Mouse (Mus musculus) forebrain, embryonic 15.5 days (tissue): Measurements from ENCODE around the gene Sergef. TPM values are rescaled to one million over a fixed set of nuclear protein-coding genes. Genes with fewer than 3 reads are reported as not detected.
A peak's percentile ranks its signal among the peaks of the same experiment; 100 is the strongest.
"Not testable (repeated sequence)": the region's sequence is repeated elsewhere in the genome, so short reads cannot be mapped to it uniquely, and the experiment has no call there.

Source experiments
- ATAC-seq: fragments of 200-750 bp; cut with Nextera tagmentation; replicated peaks from 2 replicates; pipeline ENCODE4 v1.8.0; 2017; ENCODE audit warnings: mild to moderate bottlenecking, moderate TSS enrichment, moderate library complexity
- H3K27ac ChIP-seq: fragments of 300-500 bp; sonication (generic); replicated peaks from 2 replicates; pipeline ENCODE4 v1.5.1; 2015; ENCODE audit warnings: mild to moderate bottlenecking, inconsistent platforms
- H3K27me3 ChIP-seq: fragments of 300-500 bp; sonication (generic); 2 replicates; pipeline ENCODE4 v1.6.1; 2015; ENCODE audit warnings: inconsistent platforms
- H3K36me3 ChIP-seq: fragments of 300-500 bp; sonication (generic); 2 replicates; pipeline ENCODE4 v1.6.1; 2015; ENCODE audit warnings: mild to moderate bottlenecking, inconsistent platforms
- H3K4me1 ChIP-seq: fragments of 300-500 bp; sonication (generic); 2 replicates; pipeline ENCODE4 v1.6.1; 2015; ENCODE audit warnings: inconsistent platforms
- H3K4me2 ChIP-seq: fragments of 300-500 bp; sonication (generic); replicated peaks from 2 replicates; pipeline ENCODE4 v1.6.1; 2015; ENCODE audit warnings: mild to moderate bottlenecking, inconsistent platforms
- H3K4me3 ChIP-seq: fragments of 300-500 bp; sonication (generic); 2 replicates; pipeline ENCODE4 v1.5.1; 2015; ENCODE audit warnings: mild to moderate bottlenecking, inconsistent platforms
- H3K9ac ChIP-seq: fragments of 300-500 bp; sonication (generic); replicated peaks from 2 replicates; pipeline ENCODE4 v1.6.1; 2015; ENCODE audit warnings: mild to moderate bottlenecking, inconsistent platforms
- H3K9me3 ChIP-seq: fragments of 300-500 bp; sonication (generic); 2 replicates; pipeline ENCODE4 v1.6.1; 2016; ENCODE audit warnings: inconsistent platforms
- WGBS: fragments of 180-500 bp; shearing (Covaris S2); methylation state at CpG from one replicate; pipeline ENCODE4 v1.1.7; 2015; ENCODE audit warnings: mixed read lengths; 5-methylcytosine and 5-hydroxymethylcytosine counted together
- polyA plus RNA-seq: library from polyadenylated mRNA; unstranded; fragments of >200 nt; fragmentation: Nextera tagmentation; extraction: Ambion mirVana; gene quantifications from 2 replicates; pipeline ENCODE4 v1.2.1, GENCODE M21; 2015

Sergef gene
- polyA plus RNA-seq, 1 experiment from 2014 or later = 29.4 TPM

DNA sequence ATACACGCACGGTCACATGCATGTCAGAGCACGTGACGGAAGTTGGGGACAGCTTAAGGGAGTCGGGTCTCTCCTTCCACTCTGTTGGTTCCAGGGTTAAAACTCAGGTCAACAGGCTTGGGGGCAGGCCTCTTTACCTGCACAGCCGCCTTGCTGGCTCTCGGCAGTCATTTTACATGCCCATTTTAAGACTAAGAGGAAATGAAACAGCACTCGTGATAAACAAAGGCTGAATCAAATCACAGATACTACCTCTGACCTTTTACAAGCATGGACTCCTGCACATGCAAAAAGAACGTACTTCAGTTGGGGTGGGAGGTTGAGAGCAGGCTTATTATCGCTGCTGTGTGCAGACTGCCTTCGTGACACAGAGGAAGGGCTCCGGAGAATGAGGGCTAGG is 50.4 kb downstream of the Sergef start:
- Histone ChIP-seq H3K4me3 (no peak overlapping the region), H3K36me3 (no peaks in the 10 kb centered on the region), H3K27me3 (no peaks in the 10 kb centered on the region), H3K9ac (no peak overlapping the region), H3K4me1 (0 out of 2 replicates have a peak, but pooled peaks cover 3% of the 10 kb centered on the region), H3K9me3 (no peaks in the 10 kb centered on the region), H3K4me2 (no peak overlapping the region), H3K27ac (no peak overlapping the region)
- no peak for ATAC-seq
- WGBS = 89% methylated on average over 12 of the region's 12 CpGs

DNA sequence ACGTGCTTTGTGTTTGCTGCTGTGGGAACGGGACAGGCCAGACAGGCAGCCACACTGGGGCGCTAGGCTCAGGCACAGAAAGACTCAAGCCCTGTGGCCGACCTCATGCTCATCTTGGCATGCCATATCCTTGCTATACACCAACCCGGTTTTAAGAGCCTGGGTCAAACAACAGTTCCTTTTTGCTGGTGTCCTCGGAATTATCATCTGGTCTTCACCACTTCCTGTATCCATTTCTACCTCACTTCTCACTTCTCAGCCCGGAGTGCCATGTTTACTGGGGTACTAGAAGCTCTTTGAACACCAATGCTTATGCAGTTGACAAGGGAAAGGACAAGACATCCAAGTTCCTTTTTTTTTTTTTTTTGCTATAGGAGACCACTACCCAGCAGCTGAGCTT is 51.6 kb downstream of the Sergef start:
- Histone ChIP-seq H3K36me3 (no peaks in the 10 kb centered on the region), H3K4me3 (no peak overlapping the region), H3K9ac (no peak overlapping the region), H3K27ac (no peak overlapping the region), H3K27me3 (no peaks in the 10 kb centered on the region), H3K4me1 (0 out of 2 replicates have a peak, but pooled peaks cover 3% of the 10 kb centered on the region), H3K4me2 (no peak overlapping the region), H3K9me3 (no peaks in the 10 kb centered on the region)
- no peak for ATAC-seq
- WGBS = 67% methylated on average over 7 of the region's 7 CpGs

DNA sequence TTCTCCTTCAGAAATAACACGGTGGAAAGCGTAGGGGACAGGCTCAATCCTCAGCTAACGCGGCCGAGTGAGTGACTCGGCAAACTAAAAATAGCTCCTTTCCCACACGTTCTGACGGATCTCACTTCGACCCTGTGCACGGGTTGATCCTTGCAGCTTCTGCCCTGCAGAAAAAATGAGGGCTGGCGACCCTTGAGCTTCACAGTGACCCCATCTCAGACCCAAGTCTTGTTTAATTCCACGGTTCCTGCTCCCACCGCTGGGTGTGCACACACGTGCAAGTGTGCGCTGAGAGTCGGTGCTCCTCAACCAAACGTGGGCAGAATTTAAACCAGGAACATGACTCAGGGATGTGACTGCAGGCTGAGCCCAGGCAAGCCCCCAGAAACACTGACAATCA is 52.1 kb downstream of the Sergef start:
- H3K9me3 ChIP-seq = no peaks in the 10 kb centered on the region
- H3K4me3 ChIP-seq = no peak overlapping the region
- 0 out of 2 replicates have a peak, but pooled peaks cover 3% of the 10 kb centered on the region for H3K4me1 ChIP-seq
- H3K9ac ChIP-seq = no peak overlapping the region
- H3K36me3 ChIP-seq = no peaks in the 10 kb centered on the region
- no peak overlapping the region for H3K4me2 ChIP-seq
- H3K27ac ChIP-seq = no peak overlapping the region
- ATAC-seq = no peak
- WGBS = 69% methylated on average over 17 of the region's 17 CpGs
- no peaks in the 10 kb centered on the region for H3K27me3 ChIP-seq

DNA sequence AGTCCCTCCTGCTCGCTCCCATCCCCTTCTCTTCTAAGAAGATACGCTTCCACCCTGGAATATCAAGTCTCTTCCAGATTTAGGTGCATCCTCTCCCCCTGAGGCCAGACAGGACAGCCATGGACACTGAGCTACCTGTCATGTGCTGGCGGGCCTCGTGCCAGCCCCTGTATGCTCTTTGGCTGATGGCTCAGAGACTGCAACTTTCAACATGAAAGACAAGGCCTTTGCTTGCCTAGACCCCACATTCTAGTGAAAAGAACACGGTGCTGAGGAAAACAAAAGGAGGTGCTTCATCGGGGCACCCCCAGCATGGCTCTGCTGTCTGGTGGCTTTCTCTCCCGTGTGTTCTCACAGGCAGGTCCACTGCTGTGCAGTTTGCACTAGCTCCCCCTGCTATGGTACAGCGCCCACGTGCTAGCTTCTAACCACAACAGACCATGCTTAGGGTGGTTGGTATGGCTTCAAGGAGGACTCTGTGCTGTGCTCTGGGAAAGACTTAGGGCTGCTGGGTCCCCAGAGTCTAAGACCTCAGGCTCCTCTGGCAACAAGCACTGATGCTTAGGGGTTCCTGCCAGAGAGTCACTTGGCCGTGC is 52.9 kb downstream of the Sergef start:
- Histone ChIP-seq H3K4me1 (0 out of 2 replicates have a peak, but pooled peaks cover 3% of the 10 kb centered on the region), H3K27ac (no peak overlapping the region), H3K9ac (no peak overlapping the region), H3K4me3 (no peak overlapping the region), H3K27me3 (no peaks in the 10 kb centered on the region), H3K4me2 (no peak overlapping the region), H3K9me3 (no peaks in the 10 kb centered on the region), H3K36me3 (no peaks in the 10 kb centered on the region)
- WGBS = 86% methylated on average over 10 of the region's 10 CpGs
- ATAC-seq = no peak

DNA sequence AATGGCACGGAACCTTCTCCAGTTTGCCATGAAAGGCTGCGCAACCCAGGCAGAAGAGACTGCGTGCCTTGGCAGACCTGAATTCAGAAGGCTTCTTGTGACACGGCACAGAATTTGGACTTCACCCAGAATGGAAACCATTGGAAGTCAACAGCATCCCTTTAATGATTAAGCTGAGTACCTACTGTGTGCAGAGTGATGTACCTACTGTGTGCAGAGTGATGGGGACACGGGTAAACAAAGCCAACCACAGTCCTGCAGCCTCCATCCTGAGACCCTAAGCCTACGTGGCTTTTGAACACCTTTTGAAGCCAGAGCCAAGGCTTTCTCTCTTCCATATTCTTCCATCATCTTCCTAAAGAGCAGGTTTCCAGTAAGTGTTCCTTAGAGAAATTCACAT is 56.9 kb downstream of the Sergef start:
- H3K9ac ChIP-seq = no peak overlapping the region
- H3K4me1 ChIP-seq = no peaks in the 10 kb centered on the region
- WGBS = 96% methylated on average over 6 of the region's 6 CpGs

DNA sequence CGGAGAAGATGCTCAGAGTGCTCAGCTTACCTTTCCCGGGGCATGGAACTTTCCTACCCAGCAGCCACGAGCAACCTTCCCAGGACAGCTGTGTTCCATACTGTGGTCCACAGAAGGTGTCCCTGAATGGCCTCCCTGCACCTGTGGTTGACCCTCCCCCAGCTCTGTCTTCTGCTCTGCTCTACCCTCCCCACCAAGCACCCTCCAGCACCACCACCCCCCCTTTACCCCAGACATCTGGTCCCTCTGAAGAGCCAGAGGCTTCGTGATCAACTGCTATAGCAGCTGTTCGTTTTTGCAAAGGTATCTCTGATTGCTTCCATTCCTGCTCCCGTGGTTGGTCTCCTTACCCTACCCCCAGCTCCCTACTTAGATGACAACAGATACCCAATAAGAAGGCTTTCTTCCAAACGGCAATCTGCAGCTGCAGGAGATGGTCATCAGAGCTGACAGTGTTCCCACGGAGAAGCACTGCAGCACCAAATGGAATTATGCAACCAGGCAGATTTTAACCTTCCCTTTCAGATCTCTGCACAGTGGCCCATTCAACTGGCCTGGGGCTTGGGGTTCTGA is 58.2 kb downstream of the Sergef start:
- H3K27ac ChIP-seq = no peak overlapping the region
- no peaks in the 10 kb centered on the region for H3K4me1 ChIP-seq
- 91% methylated on average over 8 of the region's 8 CpGs for WGBS
- ATAC-seq = no peak
- H3K4me3 ChIP-seq = no peak overlapping the region
- H3K9me3 ChIP-seq = no peaks in the 10 kb centered on the region
- H3K27me3 ChIP-seq = no peaks in the 10 kb centered on the region
- no peak overlapping the region for H3K9ac ChIP-seq
- H3K4me2 ChIP-seq = no peak overlapping the region
- no peaks in the 10 kb centered on the region for H3K36me3 ChIP-seq

More for the DNA sequence above, 56.9 kb downstream of the Sergef start:
- no peaks in the 10 kb centered on the region for H3K9me3 ChIP-seq
- no peaks in the 10 kb centered on the region for H3K36me3 ChIP-seq
- H3K27me3 ChIP-seq = no peaks in the 10 kb centered on the region
- H3K4me3 ChIP-seq = no peak overlapping the region
- ATAC-seq = no peak
- H3K4me2 ChIP-seq = no peak overlapping the region
- no peak overlapping the region for H3K27ac ChIP-seq

DNA sequence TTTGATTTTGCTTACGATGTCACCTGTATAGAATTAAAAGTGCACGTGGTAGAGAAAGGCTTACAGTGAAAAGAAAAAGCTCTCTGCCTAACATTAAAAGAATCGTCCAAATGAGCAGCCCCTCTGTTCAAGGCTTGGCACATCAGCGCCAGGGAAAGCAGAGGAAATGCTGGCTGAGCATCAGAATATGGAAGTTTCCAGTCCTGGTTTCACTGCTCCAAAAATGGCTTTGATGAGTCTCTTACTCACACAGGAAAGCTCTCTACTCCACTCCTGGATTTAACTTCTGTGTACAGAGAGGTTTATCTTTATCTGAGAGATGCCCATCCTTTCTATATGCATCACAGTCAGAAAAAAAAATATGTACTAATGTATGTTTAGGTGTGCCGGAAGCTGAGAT is 61.5 kb downstream of the Sergef start:
- Histone ChIP-seq H3K4me1 (peaks cover 5% of the 10 kb centered on the region), H3K9me3 (no peaks in the 10 kb centered on the region), H3K4me3 (no peak overlapping the region), H3K4me2 (no peak overlapping the region), H3K27ac (no peak overlapping the region), H3K9ac (no peak overlapping the region), H3K27me3 (no peaks in the 10 kb centered on the region), H3K36me3 (no peaks in the 10 kb centered on the region)
- WGBS = 72% methylated on average over 5 of the region's 5 CpGs
- ATAC-seq = no peak

DNA sequence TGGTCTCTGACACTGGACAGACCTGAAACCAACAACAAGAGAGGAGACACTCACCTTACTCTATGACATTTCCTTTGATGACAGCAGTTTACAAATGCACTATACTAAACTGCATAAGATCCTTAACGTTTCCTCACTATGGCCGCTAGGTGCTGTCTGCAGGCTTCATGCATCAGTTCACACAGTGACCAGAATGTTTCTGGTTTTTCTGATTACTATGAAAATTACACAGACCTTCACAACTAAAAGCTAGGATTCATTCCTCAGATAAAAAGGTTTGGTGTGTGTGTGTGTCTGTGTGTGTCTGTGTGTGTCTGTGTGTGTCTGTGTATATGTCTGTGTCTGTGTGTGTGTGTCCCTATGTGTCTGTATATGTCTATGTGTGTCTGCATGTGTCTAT is 63.7 kb downstream of the Sergef start:
- no peak overlapping the region for H3K4me3 ChIP-seq
- ATAC-seq = no peak
- WGBS = 89% methylated on average over 2 of the region's 2 CpGs

DNA sequence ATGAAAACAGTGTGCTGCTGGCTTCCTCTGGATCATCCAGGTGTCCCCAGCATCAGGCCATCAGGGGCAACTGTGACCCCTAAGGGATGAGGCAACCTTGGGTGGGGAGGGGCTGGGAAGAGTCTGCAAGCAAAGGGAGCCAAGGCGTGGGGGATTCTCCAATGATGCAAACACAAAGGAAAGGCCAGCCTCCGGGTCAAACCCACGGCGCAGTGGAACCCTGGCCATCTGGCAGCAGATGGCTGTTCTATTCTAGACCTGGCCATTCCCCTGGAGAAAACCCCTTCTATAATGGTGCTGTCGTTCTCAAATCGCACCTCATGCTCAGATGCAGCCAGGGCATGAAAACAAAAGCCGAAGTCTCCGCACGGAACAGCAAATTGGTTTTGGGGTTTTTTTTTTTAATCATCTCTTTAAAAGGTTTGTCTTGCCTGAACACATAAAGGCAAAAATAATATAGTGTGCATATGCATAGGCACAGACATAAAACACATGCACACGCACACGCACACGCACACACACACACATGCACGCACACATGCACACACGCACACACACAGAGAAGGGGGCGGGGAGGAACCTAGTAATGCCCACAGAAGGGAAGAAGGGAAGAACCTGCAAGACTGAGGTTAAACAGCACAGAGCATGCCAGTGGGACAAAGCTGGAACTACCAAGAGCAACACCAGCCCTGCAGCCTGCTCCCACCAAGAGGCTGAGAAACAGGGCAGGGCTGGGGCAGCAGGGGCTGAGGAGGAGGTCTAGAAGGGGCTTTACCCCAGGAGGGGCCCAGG is 66.6 kb downstream of the Sergef start:
- Histone ChIP-seq H3K36me3 (no peaks in the 10 kb centered on the region), H3K9ac (no peak overlapping the region), H3K4me2 (no peak overlapping the region), H3K9me3 (no peaks in the 10 kb centered on the region), H3K4me3 (no peak overlapping the region), H3K27me3 (no peaks in the 10 kb centered on the region), H3K4me1 (peaks cover 11% of the 10 kb centered on the region), H3K27ac (peak overlapping the region; percentile 43)
- 56% methylated on average over 15 of the region's 15 CpGs for WGBS
- ATAC-seq = no peak

More for the DNA sequence above, 63.7 kb downstream of the Sergef start:
- Histone ChIP-seq H3K9ac (no peak overlapping the region), H3K27me3 (no peaks in the 10 kb centered on the region), H3K4me2 (no peak overlapping the region), H3K27ac (no peak overlapping the region), H3K4me1 (peaks cover 11% of the 10 kb centered on the region), H3K9me3 (no peaks in the 10 kb centered on the region), H3K36me3 (no peaks in the 10 kb centered on the region)

DNA sequence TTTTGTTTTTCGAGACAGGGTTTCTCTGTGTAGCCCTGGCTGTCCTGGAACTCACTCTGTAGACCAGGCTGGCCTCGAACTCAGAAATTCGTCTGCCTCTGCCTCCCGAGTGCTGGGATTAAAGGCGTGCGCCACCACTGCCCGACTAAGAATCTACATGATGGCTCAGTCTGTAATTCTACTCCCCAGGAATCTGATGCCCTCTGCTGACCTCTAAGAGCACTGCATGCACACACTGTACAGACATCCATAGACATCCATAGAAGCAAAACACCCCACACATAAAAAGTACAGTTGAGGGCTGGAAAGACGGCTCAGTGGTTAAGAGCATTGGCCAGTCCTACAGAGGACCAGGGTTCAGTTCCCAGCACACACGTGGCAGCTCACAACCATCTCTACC is 70.1 kb downstream of the Sergef start:
- not testable (repeated sequence) for H3K4me3 ChIP-seq, H3K27me3 ChIP-seq, H3K4me2 ChIP-seq, H3K9ac ChIP-seq, ATAC-seq, H3K27ac ChIP-seq, H3K9me3 ChIP-seq
- Histone ChIP-seq H3K4me1 (peaks cover 11% of the 10 kb centered on the region), H3K36me3 (peaks cover 18% of the 10 kb centered on the region)
- 78% methylated on average over 9 of the region's 9 CpGs for WGBS

DNA sequence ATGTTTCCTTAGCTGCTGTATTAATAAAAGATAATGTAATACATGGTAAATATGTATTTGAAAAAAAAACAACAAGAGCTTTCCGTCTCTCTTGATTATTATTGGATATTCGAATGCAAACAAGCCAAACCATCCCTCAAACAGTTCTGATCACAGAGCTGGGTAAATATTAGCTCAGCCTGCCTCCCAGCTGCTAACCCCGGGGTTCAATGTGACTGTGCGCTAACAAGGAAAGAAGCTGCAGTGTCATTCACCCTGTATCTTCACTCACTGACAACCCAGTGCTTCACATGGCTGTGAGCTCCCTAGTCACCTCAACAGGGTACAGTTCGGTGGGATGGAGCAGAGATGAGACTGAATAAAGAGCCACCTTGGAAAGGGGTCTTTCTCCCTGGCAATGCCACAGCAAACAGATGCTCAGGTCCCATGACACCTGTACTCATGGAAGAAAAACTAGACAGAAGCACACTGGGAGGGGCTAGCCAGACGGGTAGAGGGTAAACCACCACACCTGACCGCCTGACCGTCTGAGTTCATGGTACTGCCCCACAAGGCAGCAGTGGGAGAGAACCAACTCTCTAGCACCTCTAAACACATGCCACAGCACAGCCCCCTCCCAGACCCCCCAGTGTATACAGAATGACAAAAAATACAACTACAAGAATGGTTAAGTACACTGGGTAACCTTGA is 73.1 kb downstream of the Sergef start:
- Histone ChIP-seq H3K4me1 (no peaks in the 10 kb centered on the region), H3K27me3 (no peaks in the 10 kb centered on the region), H3K27ac (no peak overlapping the region), H3K4me3 (no peak overlapping the region), H3K4me2 (no peak overlapping the region), H3K36me3 (peaks cover 18% of the 10 kb centered on the region), H3K9me3 (no peaks in the 10 kb centered on the region), H3K9ac (no peak overlapping the region)
- 96% methylated on average over 8 of the region's 8 CpGs for WGBS
- no peak for ATAC-seq

DNA sequence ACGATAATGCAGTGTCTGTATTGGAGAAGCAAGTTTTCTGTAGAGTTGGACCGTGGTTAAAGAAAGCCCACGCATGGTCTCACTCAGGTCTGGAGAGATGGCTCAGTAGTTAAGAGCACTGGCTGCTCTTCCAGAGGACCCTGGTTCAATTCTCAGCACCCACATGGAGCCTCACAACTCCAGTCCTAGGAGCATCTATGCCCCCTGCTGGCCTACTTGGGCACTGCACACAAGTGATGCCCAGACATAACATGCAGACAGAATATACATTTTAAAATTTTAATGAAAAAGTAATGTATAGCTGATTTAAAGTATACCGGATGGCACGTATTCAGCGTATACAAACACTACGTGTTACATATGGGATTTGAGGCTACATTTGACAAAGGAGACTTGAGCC is 74.2 kb downstream of the Sergef start:
- whole genome bisulfite sequencing = 97% methylated on average over 7 of the region's 7 CpGs
- Histone ChIP-seq H3K36me3 (peaks cover 18% of the 10 kb centered on the region), H3K9me3 (no peaks in the 10 kb centered on the region), H3K4me3 (no peak overlapping the region), H3K4me2 (no peak overlapping the region), H3K9ac (no peak overlapping the region), H3K4me1 (no peaks in the 10 kb centered on the region), H3K27ac (no peak overlapping the region), H3K27me3 (no peaks in the 10 kb centered on the region)
- ATAC-seq = no peak
